Mouse (Mus musculus) urinary bladder, postnatal 0 days (tissue): ENCODE measurements around the gene Abca8a. TPM values are rescaled to one million over a fixed set of nuclear protein-coding genes. Genes with fewer than 3 reads are reported as not detected.

Experiments
- polyA plus RNA-seq: library from polyadenylated mRNA; unstranded; fragments of >200 nt; fragmentation: Nextera tagmentation; extraction: Ambion mirVana; gene quantifications from 2 replicates; pipeline ENCODE4 v1.2.1, GENCODE M21; 2015

Gene Abca8a
- polyA plus RNA-seq = 1.2 and 2.0 TPM in 2 replicates

DNA sequence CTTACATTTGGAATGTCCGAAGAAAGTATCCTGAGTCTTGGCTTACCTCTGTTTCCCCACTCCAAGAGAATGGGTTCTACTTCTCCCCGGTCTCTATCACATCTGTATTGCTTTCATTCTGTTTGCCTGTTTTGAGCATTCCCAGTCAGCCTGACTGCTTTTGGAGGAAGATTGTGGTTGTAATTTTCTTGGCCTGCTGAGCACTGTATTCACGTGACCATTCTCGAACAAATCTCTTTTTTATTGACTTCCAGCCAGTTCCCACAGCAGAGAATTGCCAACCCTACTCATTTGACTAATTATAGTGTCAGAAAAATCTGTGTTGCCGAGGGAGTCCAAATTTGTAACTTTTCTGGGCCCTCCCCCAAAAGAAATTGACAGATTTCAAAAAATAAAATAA is at the start of gene Abca8a:
Gene Abca8a (minus strand): TSS at position 121 of the 400 bp plus-strand sequence.

DNA sequence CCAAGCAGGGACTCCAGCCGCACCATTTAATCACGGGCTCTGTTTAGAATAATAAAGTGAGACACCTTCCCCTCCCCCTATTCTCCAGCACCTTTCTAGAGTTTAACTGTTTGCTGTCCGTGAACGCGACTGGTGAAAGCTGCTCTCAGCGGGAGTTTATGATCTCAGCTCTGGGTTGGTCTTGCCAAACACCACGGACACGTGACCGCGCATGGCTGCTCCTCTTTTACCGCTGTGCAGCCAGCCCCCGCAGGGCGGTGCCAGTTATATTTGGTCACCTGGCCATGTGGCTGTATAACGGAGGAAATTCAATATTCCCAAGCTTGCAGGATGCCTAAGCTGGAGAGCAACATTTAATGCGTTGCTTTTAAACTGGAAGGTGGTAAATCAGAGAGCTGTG is 100.2 kb downstream of the Abca8a start, which contains the start of gene Abca8b:
Gene Abca8b (minus strand): TSS at position 222 of the 400 bp plus-strand sequence.

Other genes with a start within 250 kb of the Abca8a start
- 0.30 and 0.36 TPM in 2 replicates for gene Abca8b, start 100.1 kb downstream of the Abca8a start, polyA plus RNA-seq
- gene Abca9, start 72.2 kb upstream of the Abca8a start, polyA plus RNA-seq = 2.0 and 2.2 TPM in 2 replicates
- 1.6 TPM in 2 replicates for gene Abca6, start 155.8 kb upstream of the Abca8a start, polyA plus RNA-seq
- gene Abca5, start 241.7 kb upstream of the Abca8a start, polyA plus RNA-seq = 3.2 and 4.1 TPM in 2 replicates